Mouse (Mus musculus) ES-Bruce4 (cell line): ENCODE measurements around the gene Hrh3.

Experiments
- CTCF ChIP-seq: IDR thresholded peaks from one replicate; pipeline ENCODE4 v1.8.1; 2011; ENCODE audit warnings: low read depth, low read length
- POLR2A ChIP-seq: IDR thresholded peaks from one replicate; pipeline ENCODE4 v1.8.1; 2011; ENCODE audit warnings: low read length; ENCODE audit not compliant: insufficient read depth

DNA sequence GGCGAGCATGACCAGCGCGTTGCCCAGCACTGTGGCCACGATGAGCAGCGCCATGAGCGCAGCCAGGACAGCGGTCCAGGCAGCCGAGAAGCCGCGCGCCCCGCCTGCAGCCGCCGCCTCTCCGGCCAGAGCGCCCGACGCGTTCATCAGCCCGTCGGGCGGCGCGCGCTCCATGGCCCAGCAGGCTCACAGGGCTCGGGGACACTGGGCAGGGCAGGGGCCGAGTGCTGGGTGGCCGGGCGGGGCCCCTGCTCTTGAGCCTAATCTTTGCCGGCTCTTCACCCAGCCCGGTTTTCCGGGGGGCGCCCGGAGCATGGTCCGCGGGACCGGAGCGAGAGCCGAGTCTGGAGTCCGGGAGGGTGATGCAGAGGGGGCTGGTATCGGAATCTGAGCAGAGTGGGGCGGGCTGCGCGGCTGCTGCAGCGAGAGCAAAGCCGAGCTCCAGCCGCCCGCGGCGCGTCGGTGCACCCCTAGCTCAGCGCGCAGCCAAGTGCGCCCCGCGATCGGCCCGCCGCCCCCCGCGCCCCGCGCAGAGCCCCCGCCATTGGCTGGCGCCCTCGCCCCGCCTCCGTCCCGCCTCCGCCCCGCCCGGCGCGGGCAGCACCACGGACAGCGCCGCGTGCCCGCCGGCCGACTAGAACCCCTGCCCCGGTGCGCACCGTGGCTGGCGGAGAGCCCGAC lies at the start of gene Hrh3:
- TF ChIP-seq POLR2A (no peak), CTCF (no peak)
